Mouse (Mus musculus): ENCODE data around the gene Lama4.

GRCm38 (mm10) chr10:39000951-39001350 lies 35.6 kb downstream of the Lama4 start:
- TF ChIP-seq GATA1 (IDR thresholded peaks at IDR 0.05; ENCODE audit: borderline replicate concordance, low read length): no peak
- no peak for TF ChIP-seq FLI1 (IDR thresholded peaks at IDR 0.05; ENCODE audit: low read length)

Measured in megakaryocyte, embryonic 14.5 days (primary cell).